Mouse (Mus musculus) right cerebral cortex, postnatal 14 days (tissue): Measurements from ENCODE around the gene Ranbp17.

Source experiments
- DNase-seq: peaks from one replicate; pipeline ENCODE4 v3.0.0; 2022

The Ranbp17 gene

GRCm38 (mm10) chr11:33399346-33399745, 114.2 kb downstream of the Ranbp17 start:
- no peak for DNase-seq

- DNase-seq: no peak
Observed at GRCm38 (mm10) chr11:33398701-33399100, 114.8 kb downstream of the Ranbp17 start.

DNA sequence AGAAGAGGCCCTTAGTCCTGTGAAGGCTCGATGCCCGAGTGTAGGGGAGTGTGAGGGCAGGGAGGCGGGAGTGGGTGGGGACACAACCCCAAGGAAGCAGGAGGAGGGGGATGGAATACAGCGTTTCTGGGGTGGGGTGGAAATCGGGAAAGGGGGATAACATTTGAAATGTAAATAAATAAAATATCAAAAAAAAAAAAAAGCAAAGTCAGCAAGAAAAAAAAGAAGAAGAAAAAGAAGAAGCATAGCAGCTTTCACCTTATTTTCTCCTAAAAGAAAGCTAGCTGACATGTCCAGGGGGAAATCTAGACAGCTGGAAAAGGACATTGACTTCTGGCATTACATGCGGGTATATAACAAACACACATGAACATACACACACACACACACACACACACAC, 117.3 kb downstream of the Ranbp17 start:
- no peak for DNase-seq

GRCm38 (mm10) chr11:33394093-33394492, 119.5 kb downstream of the Ranbp17 start:
- DNase-seq: no peak

GRCm38 (mm10) chr11:33388685-33389084, 124.9 kb downstream of the Ranbp17 start:
- DNase-seq: no peak

DNA sequence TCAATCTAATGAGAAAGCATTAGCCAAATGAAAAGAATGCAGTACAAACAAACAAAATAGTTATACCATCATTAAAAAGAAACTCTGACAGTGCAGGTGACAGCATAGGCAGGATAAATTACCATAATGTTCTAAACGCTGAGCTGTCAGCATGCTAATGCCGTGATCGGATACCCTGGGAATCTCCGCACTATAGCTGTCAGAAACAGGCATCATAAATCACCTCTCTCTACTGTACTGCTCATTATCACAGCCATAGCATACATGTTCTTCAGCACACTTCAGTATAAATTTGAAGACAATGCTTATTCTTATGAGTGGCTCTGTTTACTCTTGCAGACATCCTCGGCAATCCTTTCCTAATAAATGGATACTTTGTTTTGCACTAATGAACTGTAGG, 151.7 kb downstream of the Ranbp17 start:
- no peak for DNase-seq

DNA sequence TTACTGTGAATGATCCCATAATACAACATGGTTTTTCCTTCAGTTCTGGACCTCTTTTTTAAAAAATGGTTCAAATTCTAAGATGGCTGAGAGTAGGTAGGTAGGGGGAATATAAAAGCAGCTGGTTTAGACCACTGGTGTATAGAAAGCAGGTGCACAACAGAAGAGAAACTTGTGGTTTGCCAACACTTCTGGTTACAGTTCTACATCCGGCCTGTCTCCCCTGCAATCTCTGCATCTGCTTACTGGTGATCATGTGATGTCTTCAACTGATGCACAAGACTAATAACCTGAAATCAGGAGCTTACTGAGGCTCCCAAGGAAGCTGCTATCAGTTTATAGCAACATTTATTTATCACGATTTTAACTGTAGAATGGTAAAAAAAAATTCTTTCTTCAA, 164.3 kb downstream of the Ranbp17 start:
- no peak for DNase-seq

- no peak for DNase-seq
Observed at GRCm38 (mm10) chr11:33342061-33342460, 171.5 kb downstream of the Ranbp17 start.

- peak; percentile 40 for DNase-seq
Observed at GRCm38 (mm10) chr11:33336552-33337121, 176.9 kb downstream of the Ranbp17 start.

- DNase-seq: no peak
Observed at GRCm38 (mm10) chr11:33335616-33336015, 177.9 kb downstream of the Ranbp17 start.

DNA sequence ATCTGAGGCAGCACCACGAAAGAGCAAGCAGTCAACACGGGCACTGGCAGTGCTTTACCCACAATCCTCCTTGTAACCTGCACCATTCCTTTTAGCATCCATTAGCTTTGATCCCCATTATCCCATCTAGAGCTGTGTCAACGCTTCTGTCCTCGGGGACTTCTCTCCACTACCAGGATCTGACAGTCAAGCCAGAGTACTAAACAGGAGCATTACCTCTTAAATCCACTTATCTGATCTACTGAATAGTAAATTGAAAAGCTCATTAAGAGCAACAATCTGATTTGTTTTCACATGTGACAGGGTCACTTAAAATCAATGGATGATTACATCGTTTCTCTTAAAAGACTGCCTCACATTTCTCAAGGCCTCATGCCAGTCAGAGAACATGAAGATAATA, 181.4 kb downstream of the Ranbp17 start:
- DNase-seq: no peak

- no peak for DNase-seq
Observed at GRCm38 (mm10) chr11:33319006-33319611, 194.4 kb downstream of the Ranbp17 start.

DNA sequence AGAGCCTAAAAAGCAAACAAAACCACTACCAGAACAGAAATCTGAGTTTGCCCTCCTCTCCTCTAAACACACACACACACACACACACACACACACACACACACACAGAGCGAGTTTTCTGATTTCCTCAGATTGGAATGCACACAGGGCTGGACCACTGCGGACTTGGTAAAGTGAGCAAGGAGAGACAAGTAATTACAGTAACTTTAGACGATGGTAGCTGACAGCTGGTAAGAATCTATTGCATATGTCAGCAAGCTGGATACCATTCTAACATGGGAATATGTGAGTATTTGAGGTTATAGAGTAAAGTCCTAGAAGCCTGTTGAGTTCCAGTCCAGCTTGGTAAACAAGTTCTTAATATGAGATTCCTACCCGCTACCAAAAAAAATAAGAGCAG, 204.0 kb downstream of the Ranbp17 start:
- DNase-seq: no peak

GRCm38 (mm10) chr11:33300859-33301258, 212.7 kb downstream of the Ranbp17 start:
- no peak for DNase-seq

GRCm38 (mm10) chr11:33299371-33299770, 214.2 kb downstream of the Ranbp17 start:
- DNase-seq: no peak

- DNase-seq: no peak
Observed at GRCm38 (mm10) chr11:33297121-33297520, 216.4 kb downstream of the Ranbp17 start.

DNA sequence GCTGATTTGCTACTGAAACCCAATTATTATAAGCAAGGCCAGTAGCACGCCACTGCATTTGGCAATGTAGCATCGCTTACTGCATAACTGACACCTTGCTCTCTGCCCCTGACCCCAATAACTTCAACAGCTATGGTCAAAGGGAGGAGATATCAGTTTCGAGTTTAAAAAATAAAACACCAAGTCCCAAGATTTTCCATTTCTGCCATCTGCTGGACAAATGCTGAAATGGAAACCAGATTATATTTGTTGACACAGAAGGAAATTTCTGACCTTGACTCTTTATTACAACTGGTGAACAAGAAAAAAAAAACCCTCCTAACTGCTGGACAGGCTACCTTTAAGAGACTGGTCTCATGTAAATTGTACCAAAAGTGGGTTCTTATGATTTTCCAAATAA, 218.1 kb downstream of the Ranbp17 start:
- DNase-seq: no peak

DNA sequence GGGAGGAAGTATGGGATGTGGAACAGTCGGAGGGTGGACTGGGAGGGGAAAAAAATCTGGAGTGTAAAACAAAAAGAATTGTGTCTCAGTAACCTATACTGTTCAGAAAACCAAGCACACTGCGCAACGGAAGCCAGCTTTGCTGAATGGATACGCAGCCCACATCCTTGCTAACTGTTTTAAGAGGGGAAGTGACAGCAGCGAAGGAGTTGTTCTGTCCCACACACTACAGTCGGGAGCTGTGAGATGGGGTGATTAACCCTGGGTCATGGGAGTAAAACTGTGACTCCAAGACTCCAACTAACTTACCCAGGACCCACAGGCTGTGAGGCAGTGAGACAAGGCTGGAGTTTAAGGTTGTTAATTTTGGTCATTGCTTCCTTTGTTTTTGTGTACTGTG, 219.5 kb downstream of the Ranbp17 start:
- no peak for DNase-seq

DNA sequence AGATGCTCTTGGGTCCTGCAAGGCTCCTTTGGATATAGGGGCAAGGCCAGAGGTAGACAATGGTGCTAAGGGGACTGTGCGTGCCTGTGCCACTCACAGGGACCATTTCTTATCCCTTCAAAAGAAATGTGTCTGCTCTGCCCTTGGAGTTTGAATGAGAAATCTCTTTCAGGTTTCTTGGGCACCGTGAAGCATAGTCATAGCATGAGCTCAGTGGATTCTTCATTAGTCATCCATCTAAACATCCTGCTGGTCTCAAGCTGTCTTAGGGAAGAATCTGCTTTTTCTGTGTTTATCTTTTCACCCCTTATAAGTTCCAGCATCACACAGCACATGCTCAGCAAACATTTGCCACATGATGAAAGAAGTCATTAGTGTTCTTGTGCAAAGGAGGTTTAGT, 235.0 kb downstream of the Ranbp17 start:
- DNase-seq: no peak

- DNase-seq: no peak
Observed at GRCm38 (mm10) chr11:33276637-33277036, 236.9 kb downstream of the Ranbp17 start, which contains the start of gene Gm12117. Gene Gm12117, minus strand, starts transcription at chr11:33276737.

GRCm38 (mm10) chr11:33274816-33275215, 238.7 kb downstream of the Ranbp17 start:
- DNase-seq: no peak

- no peak for DNase-seq
Observed at GRCm38 (mm10) chr11:33274294-33274693, 239.3 kb downstream of the Ranbp17 start.

- DNase-seq: no peak
Observed at GRCm38 (mm10) chr11:33240295-33240694, 273.3 kb downstream of the Ranbp17 start.

GRCm38 (mm10) chr11:33234134-33234533, 279.4 kb downstream of the Ranbp17 start:
- DNase-seq: no peak

DNA sequence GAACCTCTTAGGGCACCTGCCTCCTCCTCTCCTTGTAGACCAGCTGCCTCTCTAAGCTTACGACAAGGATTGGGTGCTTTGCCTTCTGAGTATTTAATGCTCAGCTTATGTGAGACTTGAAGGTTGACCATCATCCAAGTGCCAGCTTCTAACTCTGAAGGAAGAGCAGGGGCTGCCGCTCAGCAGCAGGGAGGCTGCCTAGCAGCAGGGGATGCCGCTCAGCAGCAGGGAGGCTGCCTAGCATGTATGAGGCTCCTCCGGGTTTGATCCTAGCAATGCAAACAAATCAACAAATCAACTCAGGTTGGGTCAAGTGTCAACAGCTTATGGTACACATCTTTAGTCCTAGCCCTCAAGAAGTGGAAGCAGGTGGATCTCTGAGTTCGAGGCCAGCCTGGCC, 281.5 kb downstream of the Ranbp17 start:
- no peak for DNase-seq
